Mouse (Mus musculus): Measurements from ENCODE around the gene Pdcl. TPM values are rescaled to one million over a fixed set of nuclear protein-coding genes. Genes with fewer than 3 reads are reported as not detected.
A peak's percentile ranks its signal among the peaks of the same experiment; 100 is the strongest.

Pdcl gene
- polyA plus RNA-seq (2017; shearing (Covaris generic)), result 10 to 100 TPM; 25.1 to 31.3 TPM

DNA sequence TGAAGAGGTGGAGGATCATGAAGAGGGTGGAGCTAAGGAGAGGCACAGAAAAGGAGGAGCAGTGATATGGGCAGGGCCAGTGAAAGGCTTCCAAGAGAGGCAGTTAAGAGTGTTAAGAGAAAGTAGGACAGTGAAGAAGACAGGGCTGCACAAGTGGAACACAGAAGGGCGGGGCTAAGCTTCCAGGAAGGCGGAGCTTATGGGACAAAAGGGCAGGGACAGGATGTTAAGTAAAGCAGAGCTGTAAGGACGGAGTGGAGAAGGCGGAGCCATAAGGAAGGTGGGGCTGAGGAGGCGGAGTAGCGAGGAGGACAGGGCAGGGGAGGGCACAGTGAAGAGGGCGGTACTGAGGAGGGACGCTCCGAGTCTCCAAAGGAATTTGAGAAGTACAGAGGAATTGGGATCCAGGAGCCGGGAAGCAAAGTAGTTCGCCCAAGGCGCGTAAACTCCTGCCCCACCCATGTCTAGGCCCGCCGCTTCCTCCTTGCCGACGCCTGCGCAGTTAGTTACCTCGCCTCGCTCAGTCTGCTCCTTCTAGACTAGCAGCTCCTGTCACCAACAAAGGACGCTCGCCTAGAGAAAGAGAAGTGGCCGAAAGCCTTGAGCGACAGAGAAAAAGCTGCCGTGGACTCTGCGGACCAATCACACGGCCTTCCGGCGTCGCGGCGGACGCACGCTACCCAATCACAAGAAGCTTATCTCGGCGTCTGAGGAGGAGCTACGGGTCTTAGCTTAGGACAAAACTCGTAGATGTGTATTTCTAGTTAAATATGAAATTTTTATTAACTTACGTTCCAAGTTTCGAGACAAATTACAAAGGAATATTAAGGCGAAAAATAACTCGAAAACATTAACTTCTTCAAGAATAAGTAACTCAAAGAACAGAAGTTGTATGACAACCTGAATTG lies at the start of gene Pdcl:
Gene Pdcl, minus strand, starts transcription at position 700 of the 908 bp plus-strand sequence.
- ATAC-seq, result peak; percentile 95

GRCm38 (mm10) chr2:37395539-37395938 lies 36.4 kb upstream of the Pdcl start:
- ATAC-seq, result no peak

GRCm38 (mm10) chr2:37382921-37383320 lies 23.8 kb upstream of the Pdcl start:
- ATAC-seq, result no peak

- ATAC-seq, result peak; percentile 89
Measured at GRCm38 (mm10) chr2:37380189-37380588, 21.1 kb upstream of the Pdcl start.

DNA sequence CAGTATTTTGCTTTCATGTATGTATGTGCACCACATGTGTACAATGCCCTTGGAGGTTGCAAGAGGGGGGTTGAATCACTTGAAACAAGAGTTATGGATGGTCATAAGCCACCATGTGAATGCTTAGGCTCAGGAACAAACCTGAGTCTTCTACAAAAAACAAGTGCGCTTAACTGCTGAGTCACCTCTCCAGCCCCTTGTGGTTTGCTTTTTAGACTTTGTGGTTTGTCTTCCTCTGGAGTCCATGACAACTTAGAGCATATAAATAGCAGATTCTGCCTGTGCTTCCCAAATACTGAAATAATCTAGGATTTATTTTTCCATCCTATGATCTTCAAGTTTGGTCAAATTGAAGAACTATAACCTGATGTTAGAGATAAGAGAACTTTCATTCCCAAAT lies 16.9 kb upstream of the Pdcl start:
- ATAC-seq, result no peak

DNA sequence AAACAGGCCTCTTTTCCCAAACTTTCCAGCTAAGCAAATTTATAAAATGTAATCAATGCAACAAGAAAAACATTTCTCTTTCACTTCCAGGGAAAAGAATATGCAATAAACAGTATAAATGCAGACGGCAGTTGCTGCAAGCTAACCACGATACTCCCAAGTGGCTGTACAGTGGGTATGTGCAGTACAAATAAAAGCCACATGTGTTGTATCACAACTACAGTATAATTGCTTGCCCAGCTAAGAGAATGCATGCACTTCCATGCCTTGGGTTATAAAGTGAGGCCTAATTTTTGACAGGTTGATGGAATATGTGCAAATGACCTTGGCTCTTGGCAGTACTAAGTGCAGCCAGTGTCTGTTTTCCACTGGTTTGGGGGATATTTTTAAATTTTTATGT lies 11.5 kb upstream of the Pdcl start:
- no peak for ATAC-seq

DNA sequence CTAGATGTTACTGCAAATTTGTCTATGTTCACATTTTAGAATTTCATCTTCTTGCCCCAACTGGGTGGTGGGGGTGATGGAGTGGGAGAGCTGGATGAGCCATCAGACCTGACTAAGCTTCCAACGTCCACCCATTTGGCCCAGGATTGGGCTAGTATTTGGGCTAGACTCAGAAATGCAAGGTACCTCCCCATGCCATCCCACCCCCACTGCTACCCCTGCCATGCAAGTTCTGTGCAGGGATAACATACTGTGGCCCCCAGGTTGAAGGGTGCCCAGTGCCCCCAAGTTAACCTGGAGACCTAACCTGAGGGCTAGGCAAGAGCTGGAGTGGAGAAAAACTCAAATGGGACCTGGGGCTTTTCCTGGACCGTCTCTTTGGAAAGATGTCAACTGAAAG lies 776 bp upstream of the Pdcl start:
- ATAC-seq, result no peak

GRCm38 (mm10) chr2:37355571-37355970 lies 3.6 kb downstream of the Pdcl start:
- no peak for ATAC-seq

DNA sequence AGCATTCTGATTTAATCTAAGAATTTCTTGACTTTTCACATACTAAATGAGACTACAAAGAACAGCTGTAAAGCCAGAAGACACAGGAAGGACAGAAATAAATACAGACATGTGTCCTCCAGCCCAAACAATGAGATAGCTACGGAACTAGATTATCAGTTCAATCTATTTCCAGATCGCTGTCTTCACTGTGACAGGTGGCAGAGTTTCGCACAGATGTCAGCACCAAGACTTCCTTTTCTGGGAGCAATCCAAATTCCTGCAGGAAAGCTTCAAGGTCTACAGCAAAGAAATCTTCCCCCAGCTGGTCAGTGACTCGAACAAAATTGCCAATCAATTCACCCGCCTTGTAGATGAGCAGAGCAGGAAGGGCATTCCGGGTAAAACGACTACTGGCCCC lies 7.5 kb downstream of the Pdcl start:
- no peak for ATAC-seq

- ATAC-seq, result no peak
Measured at GRCm38 (mm10) chr2:37338497-37339187, 20.5 kb downstream of the Pdcl start.

DNA sequence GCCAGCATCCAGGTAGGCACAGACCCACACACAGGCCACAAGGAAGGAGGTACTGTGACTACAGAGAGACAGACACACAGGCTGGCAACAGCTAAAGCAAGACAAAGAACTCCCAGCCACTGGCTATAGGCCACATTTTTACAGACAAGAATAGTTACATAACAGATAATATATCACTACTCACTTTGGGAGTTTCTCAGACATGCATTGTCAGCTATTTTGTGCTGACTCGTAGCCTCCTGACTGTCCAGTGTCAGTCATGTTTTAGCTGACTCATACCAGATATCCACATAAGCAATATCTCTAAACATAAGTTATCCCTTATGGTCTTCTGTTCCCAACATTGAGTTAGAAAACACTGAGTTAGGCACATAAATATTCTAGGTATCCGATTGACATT lies 25.8 kb downstream of the Pdcl start:
- no peak for ATAC-seq

DNA sequence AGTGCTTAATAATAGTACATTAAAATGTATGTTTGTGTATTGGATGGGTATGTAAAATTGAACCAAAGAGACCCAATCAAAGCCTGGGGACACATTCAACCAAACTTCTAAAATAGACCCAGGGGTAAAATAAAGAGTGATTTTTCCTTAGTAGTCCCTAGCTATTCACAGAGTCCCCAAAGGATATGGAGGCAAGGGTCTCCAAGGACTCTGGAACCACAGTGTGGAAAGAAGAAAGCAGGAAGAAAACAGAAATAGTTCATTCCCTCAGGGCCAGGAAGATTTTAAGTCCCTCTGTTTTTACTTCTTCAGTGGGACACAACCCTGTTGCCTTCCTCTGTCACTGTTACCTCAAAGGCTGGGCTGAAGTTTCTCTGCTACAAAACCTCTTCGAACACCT lies 32.9 kb downstream of the Pdcl start, which contains the start of gene Olfr368:
Gene Olfr368, plus strand, starts transcription at position 301 of the 400 bp plus-strand sequence.
- no peak for ATAC-seq

Other genes starting within 250 kb of the Pdcl start
- gene Olfr362, start 241.4 kb downstream of the Pdcl start, polyA plus RNA-seq (2017; shearing (Covaris generic)), result not detected
- under 1 TPM in 1 of 2 experiments, not detected in 1; 0.12 TPM for gene Olfr364-ps1, start 220.0 kb downstream of the Pdcl start, polyA plus RNA-seq (2017; shearing (Covaris generic))
- not detected for gene Olfr365, start 171.1 kb downstream of the Pdcl start, polyA plus RNA-seq (2017; shearing (Covaris generic))
- gene Olfr366, start 147.8 kb downstream of the Pdcl start, polyA plus RNA-seq (2017; shearing (Covaris generic)), result not detected
- gene Olfr368, start 32.8 kb downstream of the Pdcl start, polyA plus RNA-seq (2017; shearing (Covaris generic)), result not detected
- 10 to 100 TPM; 21.2 to 29.0 TPM for gene Rc3h2, start 63.6 kb upstream of the Pdcl start, polyA plus RNA-seq (2017; shearing (Covaris generic))
- 1 to 10 TPM; 4.6 to 4.7 TPM for gene Zbtb26, start 83.8 kb upstream of the Pdcl start, polyA plus RNA-seq (2017; shearing (Covaris generic))
- 1 to 10 TPM; 3.0 to 5.9 TPM for gene Zbtb6, start 83.8 kb upstream of the Pdcl start, polyA plus RNA-seq (2017; shearing (Covaris generic))
- gene Rabgap1, start 83.9 kb upstream of the Pdcl start, polyA plus RNA-seq (2017; shearing (Covaris generic)), result 10 to 100 TPM; 34.9 to 45.9 TPM
- 1 to 10 TPM in 1 of 2 experiments, under 1 TPM in 1; 0.33 to 3.1 TPM for gene Gpr21, start 157.0 kb upstream of the Pdcl start, polyA plus RNA-seq (2017; shearing (Covaris generic))